Mouse (Mus musculus) adrenal gland, postnatal 36 days (tissue): ENCODE results near the gene Cyp51. TPM values are rescaled to one million over a fixed set of nuclear protein-coding genes. Genes with fewer than 3 reads are reported as not detected.

Source experiments
- total RNA-seq, 2 experiments: library from RNA; stranded (reverse); gene quantifications; 2 replicates each; pipeline ENCODE4 v1.2.3; 2021

Cyp51 gene
- total RNA-seq, 2 experiments from 2014 or later: 88.9 to 105 TPM

Other genes with a start within 250 kb of the Cyp51 start
- gene Mterf1a, start 210.8 kb downstream of the Cyp51 start, total RNA-seq: 1 to 10 TPM; 6.1 to 8.0 TPM
- gene Akap9, start 176.7 kb downstream of the Cyp51 start, total RNA-seq: 10 to 100 TPM; 73.6 to 91.7 TPM
- 1 to 10 TPM; 3.4 to 4.2 TPM for gene Mterf1b, start 87.6 kb upstream of the Cyp51 start, total RNA-seq